Mouse (Mus musculus) lung, postnatal 0 days (tissue): Measurements from ENCODE around the gene Ankrd44.

Source experiments
- CTCF ChIP-seq: IDR thresholded peaks from 2 replicates; pipeline ENCODE4 v1.5.1; 2016; ENCODE audit warnings: antibody characterized with exemption, mild to moderate bottlenecking
- EP300 ChIP-seq: IDR thresholded peaks from 2 replicates; pipeline ENCODE4 v1.6.1; 2016; ENCODE audit warnings: antibody characterized with exemption, mild to moderate bottlenecking, control low read depth

DNA sequence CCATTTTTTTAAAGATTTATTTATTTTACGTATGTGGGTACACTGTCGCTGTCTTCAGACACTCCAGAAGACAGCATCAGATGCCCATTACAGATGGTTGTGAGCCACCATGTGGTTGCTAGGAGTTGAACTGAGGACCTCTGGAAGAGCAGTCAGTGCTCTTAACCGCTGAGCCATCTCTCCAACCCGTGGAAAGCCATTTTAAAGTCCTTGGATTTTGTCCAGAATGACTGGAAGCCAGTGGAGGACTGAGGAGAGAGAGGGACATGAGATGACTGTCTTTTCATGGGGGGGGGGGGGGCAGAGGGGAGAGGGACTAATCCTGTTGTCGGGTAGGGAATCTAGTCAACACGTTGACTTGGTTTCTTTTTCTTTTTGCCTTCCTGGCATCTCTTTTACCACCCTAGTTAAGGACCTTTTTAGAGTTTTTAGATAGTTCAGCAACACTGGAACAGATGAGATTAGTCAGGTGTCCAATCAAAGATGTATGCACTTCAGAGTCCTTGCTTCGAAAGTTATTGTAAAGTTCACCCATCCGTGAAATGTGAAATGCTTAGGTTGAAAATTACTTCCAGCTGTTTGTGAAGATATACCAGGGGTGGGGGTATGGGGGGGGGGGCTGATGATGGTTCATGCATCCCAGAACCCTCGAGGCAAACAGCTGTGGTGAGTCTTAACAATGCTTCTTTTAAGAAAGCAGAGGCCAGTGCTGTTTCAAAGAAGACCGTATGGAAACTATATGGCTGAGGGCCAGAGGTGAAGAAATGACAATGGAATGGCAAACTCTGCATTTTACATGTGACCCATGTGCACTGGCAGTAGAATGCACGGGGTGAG is 39.2 kb upstream of the Ankrd44 start:
- TF ChIP-seq CTCF (no peak), EP300 (no peak)
